Mouse (Mus musculus) small intestine, adult 2 months (tissue): ENCODE results near the gene Pappa. TPM values are rescaled to one million over a fixed set of nuclear protein-coding genes. Genes with fewer than 3 reads are reported as not detected.

Source experiments
- H3K27ac ChIP-seq: fragments of 200-500 bp; 2 replicates; pipeline ENCODE4 v1.5.1; 2012; ENCODE audit warnings: low read depth, low read length, control low read depth, inconsistent platforms; ENCODE audit not compliant: insufficient read depth
- H3K27me3 ChIP-seq: fragments of 200-500 bp; 2 replicates; pipeline ENCODE4 v1.6.1; 2012; ENCODE audit warnings: mild to moderate bottlenecking, moderate library complexity, low read length, inconsistent platforms; ENCODE audit not compliant: control insufficient read depth, insufficient read depth
- H3K36me3 ChIP-seq: fragments of 200-500 bp; 2 replicates; pipeline ENCODE4 v1.6.1; 2012; ENCODE audit warnings: mild to moderate bottlenecking, low read length, control low read depth, inconsistent platforms; ENCODE audit not compliant: control insufficient read depth, insufficient read depth
- H3K4me1 ChIP-seq: fragments of 200-500 bp; 2 replicates; pipeline ENCODE4 v1.6.1; 2012; ENCODE audit warnings: low read length, inconsistent platforms, mixed read lengths; ENCODE audit not compliant: control insufficient read depth, insufficient read depth, insufficient read length
- H3K4me3 ChIP-seq: fragments of 200-500 bp; 2 replicates; pipeline ENCODE4 v1.5.1; 2012; ENCODE audit warnings: low read depth, mild to moderate bottlenecking, control low read depth, inconsistent platforms, low read length, moderate library complexity
- CTCF ChIP-seq: fragments of 200-500 bp; IDR thresholded peaks from 2 replicates; pipeline ENCODE4 v1.5.1; 2012; ENCODE audit warnings: low read depth, mild to moderate bottlenecking, control low read depth, inconsistent platforms, low read length, moderate library complexity, mixed read lengths; ENCODE audit not compliant: insufficient replicate concordance, insufficient read length; ENCODE audit errors: extremely low read depth
- POLR2A ChIP-seq: fragments of 200-500 bp; IDR thresholded peaks from 2 replicates; pipeline ENCODE4 v1.6.1; 2012; ENCODE audit warnings: low read depth, mild to moderate bottlenecking, control low read depth, inconsistent platforms, low read length, moderate library complexity
- WGBS: fragments of 180-500 bp; shearing (Covaris S2); methylation state at CpG from one replicate; pipeline ENCODE4 v1.1.7; 2018; 5-methylcytosine and 5-hydroxymethylcytosine counted together
- polyA plus RNA-seq: library from polyadenylated mRNA; depleted of rRNA; stranded (reverse); fragments of >200 nt; gene quantifications from 2 replicates; pipeline ENCODE4 v1.2.3, GENCODE M21; 2012; rRNA removed

Gene Pappa
- 0.27 and 0.53 TPM in 2 replicates for polyA plus RNA-seq

DNA sequence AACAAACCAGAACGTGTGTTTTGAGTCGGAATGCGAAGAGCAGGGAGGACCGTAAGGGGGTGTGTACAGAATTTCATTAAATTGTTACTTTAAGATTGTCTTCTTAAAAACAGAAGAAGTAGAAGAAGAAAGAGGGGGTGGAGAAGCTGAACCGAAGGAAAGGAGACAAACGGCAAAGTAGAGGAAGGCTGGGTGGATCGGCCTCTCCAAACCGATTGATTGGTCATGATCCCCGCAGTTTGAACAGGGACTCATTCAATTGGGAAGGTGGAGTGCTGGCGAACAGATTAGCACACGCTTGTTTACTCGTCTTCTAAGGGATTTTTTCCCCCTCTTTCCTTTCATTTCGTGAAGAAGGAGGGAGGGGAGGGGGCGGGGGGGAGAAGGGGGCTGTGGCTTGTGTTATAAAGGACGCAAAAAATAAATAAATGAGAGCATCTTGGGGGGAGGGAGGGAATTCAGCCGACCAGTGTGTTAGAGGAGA, at the start of gene Pappa:
Pappa (plus strand) TSS at position 434 of the 484 bp plus-strand sequence.
- no peaks in the 10 kb centered on the region for H3K4me1 ChIP-seq
- peak within 1 kb of the TSS; percentile 55 for H3K4me3 ChIP-seq
- H3K27ac ChIP-seq, result no peak within 1 kb of the TSS; the same call in 1 of the 2 replicates

DNA sequence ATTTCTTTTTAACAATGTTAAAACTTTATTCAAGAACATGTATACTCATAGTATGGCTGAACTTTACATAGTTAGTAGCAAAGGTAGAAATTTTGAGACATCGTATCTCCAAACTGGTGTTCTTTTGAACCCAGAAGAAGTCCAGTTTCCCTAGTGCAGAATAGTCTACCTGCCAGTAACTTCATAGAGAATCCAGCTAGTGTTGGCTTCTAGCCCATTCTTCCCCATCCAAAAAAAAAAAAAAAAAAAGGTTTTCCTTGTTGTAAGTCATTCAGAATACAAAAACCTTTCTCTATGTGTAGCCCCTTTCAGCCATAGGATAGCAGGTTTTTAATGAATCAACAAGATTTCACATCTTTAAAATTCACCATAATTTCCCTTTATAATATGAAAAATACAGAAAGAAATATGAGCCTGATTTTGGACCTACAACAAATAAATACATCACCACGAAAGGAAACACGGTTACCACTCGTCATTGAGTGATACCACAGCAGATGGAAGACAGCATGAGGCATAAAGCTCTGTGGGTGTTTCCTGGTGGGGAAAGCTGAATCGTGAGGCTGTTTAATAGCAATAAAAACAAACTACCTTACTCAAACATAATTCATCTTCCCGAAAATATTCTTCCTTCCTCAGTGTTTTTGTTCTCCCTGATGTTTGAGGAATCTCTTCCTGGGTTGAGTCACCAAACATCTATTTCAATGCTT, 45.9 kb upstream of the Pappa start:
- no peaks in the 10 kb centered on the region for H3K36me3 ChIP-seq
- no peaks in the 10 kb centered on the region for H3K27me3 ChIP-seq
- no peak overlapping the region for H3K27ac ChIP-seq
- no peak for TF ChIP-seq CTCF
- TF ChIP-seq POLR2A, result no peak
- no peak overlapping the region for H3K4me3 ChIP-seq
- WGBS, result 76% methylated on average over 6 of the region's 6 CpGs
- H3K4me1 ChIP-seq, result no peaks in the 10 kb centered on the region

More for the DNA sequence above, at the start of gene Pappa:
- Histone ChIP-seq H3K36me3 (no peaks in the 10 kb centered on the region), H3K27me3 (peaks cover 8% of the 10 kb centered on the region)
- 1% methylated on average over 16 of the region's 16 CpGs for WGBS
- no peak for TF ChIP-seq CTCF
- no peak for TF ChIP-seq POLR2A

DNA sequence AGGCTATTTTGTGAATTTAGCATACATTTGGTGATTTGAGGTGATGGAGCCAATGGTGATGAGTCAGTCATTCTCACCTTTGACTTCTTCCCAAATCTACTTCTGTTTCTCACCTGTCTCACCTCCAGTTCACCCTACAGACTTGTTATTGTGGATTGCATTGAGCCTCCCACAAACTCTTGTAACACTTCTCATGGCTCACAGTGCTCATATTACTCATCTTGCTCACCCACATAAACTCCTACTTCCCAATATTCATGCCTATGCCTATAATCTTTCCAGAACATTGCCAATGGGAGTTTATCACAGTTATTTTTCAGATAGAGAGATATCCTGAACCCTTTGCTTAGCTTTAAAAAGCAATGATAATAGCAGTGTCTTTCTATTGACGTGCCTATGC, 37.1 kb upstream of the Pappa start:
- 65% methylated on average over 1 of the region's 1 CpGs for WGBS
- no peak overlapping the region for H3K4me3 ChIP-seq
- no peaks in the 10 kb centered on the region for H3K36me3 ChIP-seq
- H3K27me3 ChIP-seq, result no peaks in the 10 kb centered on the region
- TF ChIP-seq POLR2A (no peak), CTCF (no peak)
- no peaks in the 10 kb centered on the region for H3K4me1 ChIP-seq
- no peak overlapping the region for H3K27ac ChIP-seq

DNA sequence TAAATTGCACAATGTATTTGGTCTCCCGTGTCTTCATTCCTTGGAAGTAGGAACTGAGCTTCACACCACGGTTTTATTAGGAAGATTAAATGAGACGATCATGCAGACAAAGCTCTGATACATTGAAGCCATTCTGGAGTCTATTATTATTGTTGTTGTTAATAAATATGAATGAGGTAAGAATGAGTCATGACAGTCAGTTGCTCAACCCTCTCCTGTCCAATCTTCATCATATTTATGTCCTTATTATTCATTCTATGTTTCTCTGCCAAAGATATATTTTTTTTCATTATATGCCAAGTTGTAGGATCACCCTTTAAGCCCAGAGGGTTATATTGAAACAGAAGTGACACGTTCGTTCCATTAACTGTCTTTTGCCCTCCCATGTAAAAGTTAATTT, 36.4 kb upstream of the Pappa start:
- Histone ChIP-seq H3K4me1 (no peaks in the 10 kb centered on the region), H3K4me3 (no peak overlapping the region), H3K27me3 (no peaks in the 10 kb centered on the region), H3K27ac (no peak overlapping the region), H3K36me3 (no peaks in the 10 kb centered on the region)
- 84% methylated on average over 5 of the region's 5 CpGs for WGBS
- TF ChIP-seq POLR2A (no peak), CTCF (no peak)

DNA sequence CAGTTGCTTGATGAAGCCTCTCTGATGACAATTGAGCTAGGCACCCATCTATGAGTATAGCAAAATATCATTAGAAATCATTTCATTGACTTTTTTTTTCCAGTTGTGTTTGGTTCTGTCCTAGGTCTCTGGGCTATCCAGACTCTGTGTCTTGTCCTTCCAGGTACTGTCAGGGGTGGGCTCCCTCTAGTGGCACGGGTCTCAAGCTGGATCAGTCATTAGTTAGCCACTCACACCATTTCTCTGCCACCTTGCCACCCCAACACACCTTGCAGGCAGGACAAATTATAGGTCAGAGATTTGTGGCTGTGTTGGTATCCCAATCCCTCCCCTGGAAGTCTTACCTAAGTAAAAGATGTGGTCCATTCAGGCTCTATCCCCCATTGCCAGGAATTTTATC, 31.8 kb upstream of the Pappa start:
- Histone ChIP-seq H3K27ac (no peak overlapping the region), H3K4me1 (no peaks in the 10 kb centered on the region), H3K36me3 (no peaks in the 10 kb centered on the region), H3K27me3 (no peaks in the 10 kb centered on the region), H3K4me3 (no peak overlapping the region)
- 3% methylated on average over 1 of the region's 1 CpGs for WGBS
- TF ChIP-seq CTCF (no peak), POLR2A (no peak)

DNA sequence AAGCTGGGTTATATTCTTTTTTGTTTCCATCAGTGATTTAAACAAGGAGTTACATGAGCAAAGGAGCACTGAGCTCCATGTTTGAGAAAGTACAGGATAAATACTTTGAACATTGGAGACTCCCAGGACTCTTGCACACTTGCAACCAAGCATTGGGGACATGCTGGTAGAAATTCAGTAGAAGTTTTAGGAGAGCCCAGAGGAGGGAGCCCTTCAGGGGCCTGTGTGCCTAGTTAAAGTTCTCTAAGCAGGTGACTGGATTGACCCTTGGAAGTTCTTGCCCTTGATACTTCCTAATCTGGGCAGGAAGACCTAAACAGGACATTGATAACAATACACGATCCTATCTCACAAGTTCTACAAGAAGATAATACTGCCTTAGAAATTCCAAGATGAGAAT, 3.6 kb upstream of the Pappa start:
- 44% methylated on average over 1 of the region's 1 CpGs for WGBS
- Histone ChIP-seq H3K27ac (no peak overlapping the region), H3K4me1 (no peaks in the 10 kb centered on the region), H3K4me3 (no peak overlapping the region), H3K36me3 (no peaks in the 10 kb centered on the region), H3K27me3 (peaks cover 8% of the 10 kb centered on the region)
- TF ChIP-seq CTCF, result no peak
- TF ChIP-seq POLR2A, result no peak

- H3K4me1 ChIP-seq, result no peaks in the 10 kb centered on the region
- 0% methylated on average over 2 of the region's 2 CpGs for WGBS
- H3K27ac ChIP-seq, result no peak overlapping the region
- no peak overlapping the region for H3K4me3 ChIP-seq
- TF ChIP-seq CTCF (no peak), POLR2A (no peak)
- H3K36me3 ChIP-seq, result no peaks in the 10 kb centered on the region
- H3K27me3 ChIP-seq, result peaks cover 8% of the 10 kb centered on the region
Observed at GRCm38 (mm10) chr4:65122841-65123240, 1.1 kb upstream of the Pappa start.
